9 mouse cellular contexts compared by ENCODE assay signal in the genomic region with DNA sequence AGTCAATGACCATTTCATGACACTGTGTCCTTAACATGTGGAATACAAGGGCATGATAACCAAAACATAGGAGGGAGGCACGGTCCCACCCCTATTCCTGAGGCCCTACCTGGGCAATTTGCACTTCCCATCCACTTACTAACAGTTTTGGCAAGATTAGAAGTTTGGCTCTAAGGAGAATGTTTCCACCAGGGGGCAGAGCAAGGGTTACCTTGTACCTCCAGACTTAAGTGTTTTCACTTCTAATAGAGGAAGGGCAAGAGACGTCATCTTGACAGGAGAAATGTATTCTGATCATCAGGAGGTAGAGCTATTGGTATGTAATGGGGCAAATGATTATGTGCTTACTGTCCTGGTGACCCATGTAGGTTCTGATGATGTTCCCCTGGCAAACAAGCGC. TPM values are rescaled to one million over a fixed set of nuclear protein-coding genes. Genes with fewer than 3 reads are reported as not detected.
DNase-seq lines count a peak whose midpoint lies in the region; TF ChIP-seq lines count a peak whose summit lies in the region.
"Had no signal": no experiment of that assay in that cellular context is flagged by ENCODE, and none has a peak within 500 bp of the region (broad histone marks: within the 10 kb centered on the region; RNA-seq: fewer than 3 reads in every experiment).

No protein-coding gene starts in this region.

- DNase-seq in gastrocnemius, adult 2 months, result peak; percentile 28
- DNase-seq in gastrocnemius, postnatal 4 days (ENCODE audit: low spot score in 2 of 2), result no peak
- DNase-seq in A20 (ENCODE audit: low read depth, low spot score) (peak; percentile 69), adipocyte (ENCODE audit: low spot score) (peak; percentile 27), MN1 (ENCODE audit: low spot score) (no peak)
- peak; percentile 68 for DNase-seq in kidney, postnatal 10 days
- peak; percentile 13 to 74 for DNase-seq in spleen, adult 18-20 months
- no peak for DNase-seq in gastrocnemius, postnatal 14 days

- intact Hi-C loops in gastrocnemius, adult 2 months (cut with DNase I), result loop anchor here (2.0 kb wide), 1 partner anchor 276 kb away; no protein-coding TSS in a partner anchor
- intact Hi-C loops in gastrocnemius, postnatal 14 days (cut with DNase I; ENCODE audit: low total_unique reads), result loop anchor here (10.0 kb wide), 1 partner anchor 276 kb away; no protein-coding TSS in a partner anchor

- H3K27ac ChIP-seq in gastrocnemius, adult 2 months, result no peak overlapping the region
- H3K27ac ChIP-seq: limb, embryonic 12.5 days had no signal

- no peak overlapping the region for H3K4me3 ChIP-seq in gastrocnemius, adult 2 months
- H3K4me3 ChIP-seq: limb, embryonic 12.5 days had no signal

- peak; percentile 62 for TF ChIP-seq CTCF in gastrocnemius, adult 2 months (IDR thresholded peaks at IDR 0.05)

RNA-seq across cellular contexts. Expression of gene Zbtb18, which starts 33.5 kb away (rescaled TPM):
- total RNA-seq in gastrocnemius, adult 2 months (2021), result 100 to 1,000 TPM in 1 of 2 experiments, 10 to 100 TPM in 1; 97.8 to 110 TPM
- total RNA-seq in gastrocnemius, postnatal 4 days (2021), result 100 to 1,000 TPM in 1 of 2 experiments, 10 to 100 TPM in 1; 97.8 to 101 TPM
- 10 to 100 TPM; 55.8 to 72.3 TPM for total RNA-seq in gastrocnemius, postnatal 14 days (2021)

Comparison
In these comparisons a context has a peak if more than half of its experiments do, and no peak if none do; other contexts are left out.
1. DNase-seq: peak in gastrocnemius, adult 2 months (single experiment), A20 (single experiment), adipocyte (single experiment), kidney, postnatal 10 days (single experiment) and spleen, adult 18-20 months (2 of 2); none in gastrocnemius, postnatal 4 days (0 of 2), MN1 (single experiment) and gastrocnemius, postnatal 14 days (single experiment).